Mouse (Mus musculus) neural tube, embryonic 15.5 days (tissue): Measurements from ENCODE around the gene Stx17. TPM values are rescaled to one million over a fixed set of nuclear protein-coding genes. Genes with fewer than 3 reads are reported as not detected.

ENCODE experiments used
- ATAC-seq: fragments of 200-750 bp; cut with Nextera tagmentation; 2 replicates; pipeline ENCODE4 v1.8.0; 2017; ENCODE audit warnings: mild to moderate bottlenecking, moderate TSS enrichment, moderate library complexity; ENCODE audit not compliant: low FRiP score
- H3K27ac ChIP-seq: fragments of 300-500 bp; sonication (generic); replicated peaks from 2 replicates; pipeline ENCODE4 v1.5.1; 2015; ENCODE audit warnings: mild to moderate bottlenecking, inconsistent platforms
- H3K27me3 ChIP-seq: fragments of 300-500 bp; sonication (generic); replicated peaks from 2 replicates; pipeline ENCODE4 v1.6.1; 2015; ENCODE audit warnings: inconsistent platforms
- H3K36me3 ChIP-seq: fragments of 300-500 bp; sonication (generic); 2 replicates; pipeline ENCODE4 v1.6.1; 2015; ENCODE audit warnings: inconsistent platforms
- H3K4me1 ChIP-seq: fragments of 300-500 bp; sonication (generic); 2 replicates; pipeline ENCODE4 v1.6.1; 2015; ENCODE audit warnings: inconsistent platforms
- H3K4me2 ChIP-seq: fragments of 300-500 bp; sonication (generic); 2 replicates; pipeline ENCODE4 v1.6.1; 2015; ENCODE audit warnings: inconsistent platforms, mild to moderate bottlenecking, moderate library complexity
- H3K4me3 ChIP-seq: fragments of 300-500 bp; sonication (generic); replicated peaks from 2 replicates; pipeline ENCODE4 v1.5.1; 2015; ENCODE audit warnings: mild to moderate bottlenecking, inconsistent platforms
- H3K9ac ChIP-seq: fragments of 300-500 bp; sonication (generic); replicated peaks from 2 replicates; pipeline ENCODE4 v1.6.1; 2015; ENCODE audit warnings: mild to moderate bottlenecking, inconsistent platforms
- H3K9me3 ChIP-seq: fragments of 300-500 bp; sonication (generic); replicated peaks from 2 replicates; pipeline ENCODE4 v1.6.1; 2016; ENCODE audit warnings: inconsistent platforms
- WGBS: fragments of 180-500 bp; shearing (Covaris S2); methylation state at CpG from one replicate; pipeline ENCODE4 v1.1.7; 2015; ENCODE audit warnings: mixed read lengths; 5-methylcytosine and 5-hydroxymethylcytosine counted together
- polyA plus RNA-seq: library from polyadenylated mRNA; unstranded; fragments of >200 nt; fragmentation: Nextera tagmentation; extraction: Ambion mirVana; gene quantifications from 2 replicates; pipeline ENCODE4 v1.2.1, GENCODE M21; 2015

Gene Stx17
- polyA plus RNA-seq, 1 experiment from 2014 or later: 23.9 TPM

DNA sequence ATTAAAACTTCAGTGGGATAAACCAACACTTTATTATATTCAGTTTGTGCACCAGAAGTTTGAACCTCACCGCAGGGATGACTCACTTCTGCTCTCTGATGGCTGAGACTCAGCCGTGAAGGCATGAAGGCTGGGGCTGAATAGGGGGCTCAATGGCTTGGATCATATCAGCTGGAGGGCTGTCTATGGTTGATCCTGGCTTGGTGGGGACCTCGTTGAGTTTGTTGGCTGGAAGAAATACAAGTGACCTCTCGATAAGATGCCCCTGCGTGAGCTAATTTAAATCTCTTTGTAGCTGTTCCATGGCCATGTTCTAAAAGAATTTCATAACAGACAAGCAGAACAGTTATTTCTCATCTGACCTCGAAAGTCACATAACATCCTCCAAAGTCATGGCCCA lies 17.6 kb upstream of the Stx17 start:
- H3K4me3 ChIP-seq: no peak overlapping the region

DNA sequence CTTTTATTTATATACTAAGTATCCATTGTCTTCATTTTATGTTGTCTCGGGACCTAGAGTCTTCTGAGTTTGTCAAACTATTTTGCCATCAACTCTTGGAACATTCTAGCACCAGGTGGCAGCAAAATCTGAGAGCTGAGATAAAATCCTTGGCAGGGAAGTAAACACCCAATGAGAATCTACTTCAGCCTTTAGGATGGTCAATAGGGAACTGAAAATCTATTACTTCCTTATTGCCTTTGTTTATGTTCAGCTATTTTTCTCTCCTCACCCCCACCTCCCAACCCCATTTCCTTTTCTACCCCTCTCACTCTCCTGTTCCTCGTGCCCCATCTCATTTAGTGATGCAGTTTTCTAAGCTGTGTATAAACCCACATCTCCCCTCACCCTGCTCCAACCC lies 16.1 kb upstream of the Stx17 start:
- ATAC-seq: no peak
- Histone ChIP-seq H3K4me3 (no peak overlapping the region), H3K27me3 (no peaks in the 10 kb centered on the region), H3K36me3 (no peaks in the 10 kb centered on the region), H3K9ac (no peak overlapping the region), H3K4me1 (no peaks in the 10 kb centered on the region), H3K4me2 (no peak overlapping the region), H3K27ac (no peak overlapping the region), H3K9me3 (no peaks in the 10 kb centered on the region)
- WGBS: 84% methylated on average over 2 of the region's 2 CpGs

More for the DNA sequence above, 17.6 kb upstream of the Stx17 start:
- no peak overlapping the region for H3K27ac ChIP-seq
- H3K4me1 ChIP-seq: no peaks in the 10 kb centered on the region
- WGBS: 90% methylated on average over 6 of the region's 6 CpGs
- no peaks in the 10 kb centered on the region for H3K9me3 ChIP-seq
- no peak overlapping the region for H3K4me2 ChIP-seq
- no peaks in the 10 kb centered on the region for H3K36me3 ChIP-seq
- H3K27me3 ChIP-seq: 0 out of 2 replicates have a peak, but pooled peaks cover 2% of the 10 kb centered on the region
- ATAC-seq: no peak
- no peak overlapping the region for H3K9ac ChIP-seq

DNA sequence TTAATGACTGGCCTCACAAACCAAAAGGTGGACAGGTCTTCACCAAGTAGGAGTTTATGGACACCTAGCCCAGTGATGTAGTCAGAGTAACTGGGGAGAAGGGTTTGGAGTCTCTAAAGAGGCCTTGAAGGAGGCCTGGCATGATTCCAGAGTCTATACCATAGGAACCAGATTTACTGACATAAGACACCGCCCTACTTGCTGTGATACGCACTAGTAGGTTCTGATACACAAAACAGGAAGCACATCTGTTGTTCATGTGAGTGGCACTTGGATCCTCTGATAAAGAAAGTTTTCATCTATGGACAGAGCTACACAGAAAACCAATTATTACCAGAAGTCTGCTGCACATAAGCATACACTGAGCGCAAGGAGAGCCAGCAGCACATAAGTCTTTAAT lies 14.4 kb upstream of the Stx17 start:
- H3K4me3 ChIP-seq: no peak overlapping the region

DNA sequence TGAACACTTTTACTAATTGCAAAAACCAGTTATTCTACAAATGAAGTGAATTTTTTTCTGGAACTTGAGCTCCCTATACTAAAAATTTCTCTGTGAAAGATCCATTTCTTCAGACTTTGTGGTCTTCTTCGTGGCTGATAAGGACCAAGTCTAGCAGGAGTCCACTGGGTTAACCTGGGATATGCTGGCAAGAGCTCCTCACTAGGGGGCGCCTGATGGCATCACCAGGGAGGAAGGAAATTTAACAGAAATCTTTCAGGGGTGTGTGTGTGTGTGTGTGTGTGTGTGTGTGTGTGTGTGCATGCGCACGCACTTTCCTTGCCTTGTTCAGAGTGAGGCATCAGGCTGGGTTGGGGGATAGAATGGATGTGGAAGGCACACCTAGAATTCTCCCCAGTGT lies 8.5 kb upstream of the Stx17 start:
- H3K4me3 ChIP-seq: no peak overlapping the region
- H3K9ac ChIP-seq: no peak overlapping the region
- no peak for ATAC-seq
- no peaks in the 10 kb centered on the region for H3K4me1 ChIP-seq
- no peaks in the 10 kb centered on the region for H3K27me3 ChIP-seq
- H3K4me2 ChIP-seq: no peak overlapping the region
- no peaks in the 10 kb centered on the region for H3K9me3 ChIP-seq
- no peaks in the 10 kb centered on the region for H3K36me3 ChIP-seq
- no peak overlapping the region for H3K27ac ChIP-seq
- WGBS: 71% methylated on average over 4 of the region's 4 CpGs

More for the DNA sequence above, 14.4 kb upstream of the Stx17 start:
- no peaks in the 10 kb centered on the region for H3K9me3 ChIP-seq
- no peak for ATAC-seq
- H3K9ac ChIP-seq: no peak overlapping the region
- H3K4me2 ChIP-seq: no peak overlapping the region
- no peaks in the 10 kb centered on the region for H3K36me3 ChIP-seq
- no peak overlapping the region for H3K27ac ChIP-seq
- WGBS: 93% methylated on average over 3 of the region's 3 CpGs
- no peaks in the 10 kb centered on the region for H3K4me1 ChIP-seq
- H3K27me3 ChIP-seq: no peaks in the 10 kb centered on the region

DNA sequence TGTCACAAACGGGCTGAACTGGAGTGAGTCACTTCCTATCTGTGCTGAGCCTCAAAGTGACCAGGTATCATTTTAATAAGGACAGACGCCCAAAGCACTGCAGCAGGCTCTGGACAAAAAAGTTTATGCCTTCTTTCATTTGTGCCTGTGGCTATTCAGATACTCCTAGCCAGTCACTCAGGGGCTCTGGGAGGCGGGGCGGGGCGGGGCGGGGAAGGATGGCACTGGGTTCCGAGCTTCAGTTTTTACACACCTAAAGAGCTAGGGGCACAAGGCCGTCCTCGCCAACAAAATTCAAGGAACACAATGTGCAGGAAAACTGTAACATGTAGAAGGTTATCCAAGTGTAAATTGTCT lies 321 bp upstream of the Stx17 start:
- 6% methylated on average over 9 of the region's 9 CpGs for WGBS
- peak; percentile 83 for ATAC-seq
- no peak overlapping the region for H3K27ac ChIP-seq
- no peaks in the 10 kb centered on the region for H3K9me3 ChIP-seq
- 0 out of 2 replicates have a peak, but pooled peaks cover 9% of the 10 kb centered on the region for H3K4me1 ChIP-seq
- H3K27me3 ChIP-seq: no peaks in the 10 kb centered on the region
- peak overlapping the region; percentile 83 for H3K4me2 ChIP-seq
- peak overlapping the region; percentile 81 for H3K9ac ChIP-seq
- peak overlapping the region; percentile 83 for H3K4me3 ChIP-seq
- H3K36me3 ChIP-seq: no peaks in the 10 kb centered on the region

DNA sequence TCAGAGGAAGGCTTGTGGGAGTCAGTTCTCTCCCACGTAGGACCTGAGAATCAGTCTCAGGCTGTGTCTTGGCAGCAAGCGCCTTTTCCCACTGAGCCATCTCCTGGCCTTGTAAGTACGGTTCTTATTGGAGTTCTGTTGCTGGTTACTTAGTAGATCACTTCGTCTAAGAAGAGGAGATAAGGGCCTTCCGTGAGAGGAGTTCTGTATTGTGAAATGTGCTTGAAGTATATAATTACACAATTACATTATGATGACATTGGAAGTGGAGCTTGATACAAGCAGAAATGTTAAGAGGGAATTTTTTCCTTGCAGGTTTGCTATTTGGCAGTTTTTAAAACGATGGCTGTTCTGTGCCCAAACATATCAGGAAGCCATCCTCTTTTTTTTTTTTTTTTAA lies 5.6 kb downstream of the Stx17 start:
- Histone ChIP-seq H3K9me3 (no peaks in the 10 kb centered on the region), H3K4me2 (no peak overlapping the region), H3K4me1 (0 out of 2 replicates have a peak, but pooled peaks cover 4% of the 10 kb centered on the region), H3K27ac (no peak overlapping the region), H3K4me3 (no peak overlapping the region), H3K9ac (no peak overlapping the region), H3K36me3 (peaks cover 4% of the 10 kb centered on the region; the same call in 1 of the 2 replicates), H3K27me3 (no peaks in the 10 kb centered on the region)
- ATAC-seq: no peak
- 90% methylated on average over 6 of the region's 6 CpGs for WGBS

DNA sequence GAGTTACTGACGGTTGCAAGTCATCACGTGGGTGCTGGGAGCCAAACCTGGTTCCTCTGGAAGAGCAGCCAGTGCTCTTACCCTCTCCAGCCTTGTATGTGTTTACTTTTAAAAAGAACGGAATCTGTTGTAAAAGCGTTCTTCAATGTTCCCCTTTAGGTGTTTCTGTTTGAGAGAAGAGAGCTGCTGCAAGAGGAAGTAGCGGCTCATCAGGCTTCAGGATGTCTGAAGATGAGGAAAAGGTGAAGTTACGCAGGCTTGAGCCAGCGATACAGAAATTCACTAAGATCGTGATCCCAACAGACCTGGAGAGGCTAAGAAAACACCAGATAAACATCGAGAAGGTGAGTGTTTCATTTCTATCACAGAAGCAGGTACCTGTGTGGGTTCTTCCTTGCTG lies 6.9 kb downstream of the Stx17 start:
- Histone ChIP-seq H3K4me2 (no peak overlapping the region), H3K9ac (no peak overlapping the region), H3K4me3 (no peak overlapping the region), H3K27ac (no peak overlapping the region), H3K27me3 (no peaks in the 10 kb centered on the region), H3K36me3 (peaks cover 7% of the 10 kb centered on the region; the same call in 1 of the 2 replicates), H3K4me1 (no peaks in the 10 kb centered on the region), H3K9me3 (no peaks in the 10 kb centered on the region)
- WGBS: 95% methylated on average over 9 of the region's 9 CpGs
- no peak for ATAC-seq

DNA sequence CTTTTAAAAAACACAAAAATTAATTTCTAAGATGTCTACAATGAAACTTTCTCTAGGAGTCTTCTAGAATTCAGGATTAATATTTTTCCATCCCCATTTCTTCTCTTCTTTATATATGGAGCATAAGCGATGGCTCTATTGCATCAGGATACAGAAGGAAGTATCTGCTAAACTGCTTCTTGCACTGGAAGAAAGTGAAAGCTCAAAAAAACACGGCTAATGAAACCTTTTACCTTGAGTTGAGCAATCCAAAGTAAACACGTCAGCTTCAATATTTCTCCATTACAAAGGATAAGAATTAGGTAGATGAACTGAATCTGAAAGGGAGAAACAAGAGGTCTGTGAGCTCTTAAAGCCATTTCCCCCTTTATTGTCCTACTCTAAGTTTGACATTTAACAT lies 8.0 kb downstream of the Stx17 start:
- no peaks in the 10 kb centered on the region for H3K4me1 ChIP-seq
- H3K36me3 ChIP-seq: peaks cover 7% of the 10 kb centered on the region; the same call in 1 of the 2 replicates
- WGBS: 91% methylated on average over 3 of the region's 3 CpGs
- H3K9ac ChIP-seq: no peak overlapping the region
- H3K4me2 ChIP-seq: no peak overlapping the region
- no peaks in the 10 kb centered on the region for H3K27me3 ChIP-seq
- H3K9me3 ChIP-seq: no peaks in the 10 kb centered on the region
- H3K27ac ChIP-seq: no peak overlapping the region
- no peak overlapping the region for H3K4me3 ChIP-seq
- ATAC-seq: no peak

DNA sequence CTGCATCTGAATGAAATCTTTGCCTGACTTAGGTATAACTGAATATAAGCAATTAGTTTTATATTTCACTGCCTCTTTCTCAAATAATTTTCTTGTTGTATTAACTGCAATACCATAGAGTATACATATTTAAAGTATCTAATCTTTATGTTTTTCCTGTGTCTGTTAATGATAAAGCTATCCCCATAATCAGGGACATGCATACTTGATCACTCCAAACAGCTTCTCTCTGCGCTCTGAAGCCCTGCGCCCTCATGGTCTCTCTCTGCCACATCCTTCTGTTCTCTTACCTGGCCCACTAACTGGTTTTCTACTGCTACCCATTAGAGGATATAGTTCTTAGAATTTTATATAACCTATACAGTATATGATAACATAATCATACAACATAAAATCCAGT lies 24.8 kb downstream of the Stx17 start:
- Histone ChIP-seq H3K4me3 (no peak overlapping the region), H3K4me1 (no peaks in the 10 kb centered on the region), H3K9ac (no peak overlapping the region), H3K27me3 (no peaks in the 10 kb centered on the region), H3K9me3 (no peaks in the 10 kb centered on the region), H3K4me2 (no peak overlapping the region), H3K27ac (no peak overlapping the region), H3K36me3 (peaks cover 4% of the 10 kb centered on the region; the same call in 1 of the 2 replicates)
- no peak for ATAC-seq
- WGBS: 90% methylated on average over 2 of the region's 2 CpGs

DNA sequence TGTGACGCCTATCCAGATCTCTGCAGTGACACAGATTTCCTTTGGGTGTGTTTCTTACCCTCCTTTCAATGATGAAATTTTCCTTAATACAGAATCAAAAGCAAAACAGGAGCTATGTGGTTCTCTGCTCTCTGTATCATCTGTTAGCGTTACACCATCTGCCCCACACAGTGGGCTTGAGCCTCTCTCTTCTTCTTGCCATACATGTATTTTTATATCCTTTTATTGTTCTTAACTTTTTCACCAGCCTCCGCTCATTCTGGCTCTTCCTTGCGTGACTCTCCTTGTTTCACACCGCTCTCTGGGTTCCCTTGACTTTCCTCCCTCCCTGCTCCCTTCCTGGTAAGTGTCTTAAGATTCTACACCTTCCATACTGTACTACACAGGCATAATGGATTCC lies 28.5 kb downstream of the Stx17 start:
- H3K4me3 ChIP-seq: no peak overlapping the region
- no peak overlapping the region for H3K27ac ChIP-seq
- no peak overlapping the region for H3K9ac ChIP-seq
- no peaks in the 10 kb centered on the region for H3K9me3 ChIP-seq
- H3K27me3 ChIP-seq: no peaks in the 10 kb centered on the region
- 92% methylated on average over 5 of the region's 5 CpGs for WGBS
- no peak for ATAC-seq
- H3K36me3 ChIP-seq: peaks cover 4% of the 10 kb centered on the region; the same call in 1 of the 2 replicates
- no peak overlapping the region for H3K4me2 ChIP-seq
- H3K4me1 ChIP-seq: no peaks in the 10 kb centered on the region

DNA sequence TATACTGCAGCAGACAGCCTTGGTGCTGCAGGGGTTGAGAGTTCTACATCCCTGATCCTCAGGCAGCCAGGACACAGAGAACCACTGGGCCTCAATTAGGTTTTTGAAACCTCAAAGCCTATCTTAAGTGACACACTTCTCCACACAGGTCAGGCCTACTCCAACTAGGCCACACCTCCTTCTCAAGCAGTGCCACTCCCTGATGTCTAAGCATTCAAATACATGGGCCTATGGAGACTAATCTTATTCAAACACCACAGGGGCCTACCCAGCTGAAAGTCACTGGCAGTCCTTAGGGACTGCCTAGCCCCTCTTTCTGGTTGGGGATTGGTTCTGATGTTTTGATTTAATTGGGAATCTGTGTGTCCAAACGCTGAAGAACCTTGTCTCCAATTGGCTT lies 31.1 kb downstream of the Stx17 start:
- H3K4me2 ChIP-seq: no peak overlapping the region
- no peak for ATAC-seq
- H3K36me3 ChIP-seq: peaks cover 10% of the 10 kb centered on the region; the same call in 1 of the 2 replicates
- WGBS: 79% methylated on average over 1 of the region's 1 CpGs
- no peaks in the 10 kb centered on the region for H3K27me3 ChIP-seq
- no peak overlapping the region for H3K4me3 ChIP-seq
- H3K27ac ChIP-seq: no peak overlapping the region
- H3K4me1 ChIP-seq: no peaks in the 10 kb centered on the region
- H3K9ac ChIP-seq: no peak overlapping the region
- no peaks in the 10 kb centered on the region for H3K9me3 ChIP-seq

DNA sequence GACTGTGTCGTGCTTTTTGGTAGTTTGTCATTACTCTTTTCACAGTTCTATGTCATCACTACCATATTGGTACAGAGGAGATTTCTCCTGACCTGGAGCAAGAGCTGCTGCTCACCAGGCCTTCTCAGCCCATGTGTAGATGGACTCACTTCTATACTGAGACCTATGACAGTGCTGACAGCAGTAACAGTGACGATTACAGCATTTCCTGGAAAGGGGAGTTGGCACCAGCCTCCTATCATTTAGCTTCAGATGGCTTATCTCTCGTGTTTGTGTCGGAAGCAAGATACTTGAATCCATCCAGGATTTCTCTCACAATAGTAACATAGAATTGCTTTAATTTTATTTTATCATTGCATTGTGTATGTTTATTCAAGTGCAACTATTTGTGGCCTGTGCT lies 35.7 kb downstream of the Stx17 start:
- no peaks in the 10 kb centered on the region for H3K4me1 ChIP-seq
- no peaks in the 10 kb centered on the region for H3K9me3 ChIP-seq
- H3K9ac ChIP-seq: no peak overlapping the region
- WGBS: 92% methylated on average over 4 of the region's 4 CpGs
- no peak overlapping the region for H3K27ac ChIP-seq
- no peak for ATAC-seq
- H3K27me3 ChIP-seq: no peaks in the 10 kb centered on the region
- no peak overlapping the region for H3K4me2 ChIP-seq
- H3K36me3 ChIP-seq: 0 out of 2 replicates have a peak, but pooled peaks cover 6% of the 10 kb centered on the region
- H3K4me3 ChIP-seq: no peak overlapping the region

DNA sequence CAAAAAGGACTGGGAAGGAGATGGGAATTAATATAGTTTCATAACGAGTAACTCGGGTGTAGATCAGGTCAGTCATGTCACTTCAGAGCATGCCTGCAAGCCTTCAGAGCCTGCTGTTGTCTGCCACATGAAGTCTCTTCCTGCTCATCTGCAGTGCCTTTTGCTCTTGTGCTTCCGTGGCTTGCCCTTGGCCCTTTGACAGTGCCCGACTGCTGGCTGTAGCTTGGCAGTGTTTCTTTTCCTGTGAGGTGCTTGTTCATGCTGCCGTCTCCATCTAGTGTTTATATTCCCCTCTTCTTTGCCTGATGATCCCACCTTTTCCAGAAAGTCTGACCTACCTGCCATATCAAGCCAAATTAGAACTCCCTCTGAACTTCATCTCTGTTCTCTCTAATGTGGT lies 39.1 kb downstream of the Stx17 start:
- ATAC-seq: no peak
- H3K9me3 ChIP-seq: no peaks in the 10 kb centered on the region
- no peak overlapping the region for H3K27ac ChIP-seq
- WGBS: 88% methylated on average over 5 of the region's 5 CpGs
- H3K4me2 ChIP-seq: no peak overlapping the region
- H3K36me3 ChIP-seq: peaks cover 18% of the 10 kb centered on the region
- no peak overlapping the region for H3K4me3 ChIP-seq
- no peaks in the 10 kb centered on the region for H3K27me3 ChIP-seq
- H3K9ac ChIP-seq: no peak overlapping the region
- H3K4me1 ChIP-seq: no peaks in the 10 kb centered on the region
